Mouse (Mus musculus) hindlimb bud, embryonic 11.5 days (tissue): ENCODE data around the gene Gm12169.
"Not testable (repeated sequence)": the region's sequence is repeated elsewhere in the genome, so short reads cannot be mapped to it uniquely, and the experiment has no call there.

Experiments
- DNase-seq: peaks from one replicate; pipeline ENCODE4 v3.0.0-alpha.2; 2012; ENCODE audit warnings: low read depth, low spot score; ENCODE audit errors: extremely low spot score

Gm12169 gene

DNA sequence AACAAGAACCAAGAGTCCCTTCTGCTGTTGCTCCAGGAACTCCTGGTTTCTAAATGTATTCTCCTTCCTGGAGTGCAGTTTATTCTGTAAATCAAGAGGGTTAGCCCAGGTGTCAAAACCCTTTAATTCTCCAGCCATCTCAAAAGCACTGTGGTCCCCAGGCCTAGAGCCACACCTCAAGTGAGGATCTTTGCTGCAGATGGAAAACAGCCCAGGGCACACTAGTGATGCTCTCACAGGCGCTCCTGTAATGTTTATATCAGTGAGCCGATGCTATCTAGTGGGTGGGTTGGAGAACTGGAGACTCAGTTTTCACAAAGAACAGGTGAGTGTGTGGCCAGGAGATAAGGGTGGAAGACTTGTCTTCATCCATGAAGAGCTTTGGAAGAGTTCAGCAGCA is at the start of gene Gm12169:
Gene Gm12169, plus strand, starts transcription at position 301 of the 400 bp plus-strand sequence.
- no peak for DNase-seq

DNA sequence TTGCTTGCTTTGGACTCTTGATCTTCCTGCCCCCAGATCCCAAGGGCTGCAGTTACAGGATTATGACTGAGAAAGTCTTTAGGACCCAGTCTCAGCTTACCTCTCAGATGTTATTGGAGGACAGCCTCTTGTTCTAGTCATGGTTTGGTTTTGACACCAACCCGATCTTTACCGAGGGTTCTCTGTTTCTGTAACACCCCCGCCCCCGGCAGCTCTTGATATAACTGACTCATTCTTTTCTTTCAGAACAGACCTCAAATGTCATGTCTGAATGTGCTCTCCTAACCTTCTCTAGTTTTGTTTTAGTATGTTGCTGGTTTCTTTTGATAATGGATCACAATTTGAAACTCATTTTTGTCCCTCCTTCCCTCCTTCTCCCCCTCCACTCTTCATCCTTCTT is 49.8 kb upstream of the Gm12169 start:
- DNase-seq: no peak

DNA sequence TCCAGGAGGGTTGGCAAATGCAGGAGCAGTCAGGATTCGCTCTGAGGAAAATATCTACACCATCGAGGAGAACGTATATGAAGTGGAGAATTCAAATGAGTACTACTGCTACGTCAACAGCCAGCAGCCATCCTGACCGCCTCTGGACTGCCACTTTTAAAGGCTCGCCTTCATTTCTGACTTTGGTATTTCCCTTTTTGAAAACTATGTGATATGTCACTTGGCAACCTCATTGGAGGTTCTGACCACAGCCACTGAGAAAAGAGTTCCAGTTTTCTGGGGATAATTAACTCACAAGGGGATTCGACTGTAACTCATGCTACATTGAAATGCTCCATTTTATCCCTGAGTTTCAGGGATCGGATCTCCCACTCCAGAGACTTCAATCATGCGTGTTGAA is 44.7 kb upstream of the Gm12169 start:
- no peak for DNase-seq

DNA sequence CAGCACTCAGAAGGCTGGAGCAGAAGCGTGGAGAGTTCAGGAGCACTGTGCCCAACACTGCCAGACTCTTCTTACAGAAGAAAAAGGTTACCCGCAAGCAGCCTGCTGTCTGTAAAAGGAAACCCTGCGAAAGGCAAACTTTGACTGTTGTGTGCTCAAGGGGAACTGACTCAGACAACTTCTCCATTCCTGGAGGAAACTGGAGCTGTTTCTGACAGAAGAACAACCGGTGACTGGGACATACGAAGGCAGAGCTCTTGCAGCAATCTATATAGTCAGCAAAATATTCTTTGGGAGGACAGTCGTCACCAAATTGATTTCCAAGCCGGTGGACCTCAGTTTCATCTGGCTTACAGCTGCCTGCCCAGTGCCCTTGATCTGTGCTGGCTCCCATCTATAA is 43.5 kb upstream of the Gm12169 start:
- DNase-seq: no peak

DNA sequence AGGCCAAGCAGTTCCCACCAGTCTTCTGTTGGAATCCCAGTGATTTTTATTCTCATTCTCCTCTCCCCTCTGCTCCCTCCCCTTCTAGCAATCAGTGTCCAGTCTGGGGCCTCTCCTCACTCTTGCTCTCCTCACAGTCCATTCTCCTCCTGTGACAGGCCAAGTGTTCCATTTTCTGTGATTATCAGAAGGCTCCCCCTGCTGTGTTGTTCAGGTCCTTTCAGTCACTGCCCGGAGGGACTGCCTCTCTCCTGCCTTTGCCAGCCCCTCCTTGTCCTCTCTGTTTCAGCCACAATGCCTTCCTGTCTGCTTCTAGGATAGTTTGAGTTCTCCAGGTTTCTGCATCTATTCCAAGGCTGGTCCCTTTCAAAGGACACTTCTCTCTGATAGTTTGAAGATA is 35.8 kb upstream of the Gm12169 start:
- no peak for DNase-seq

DNA sequence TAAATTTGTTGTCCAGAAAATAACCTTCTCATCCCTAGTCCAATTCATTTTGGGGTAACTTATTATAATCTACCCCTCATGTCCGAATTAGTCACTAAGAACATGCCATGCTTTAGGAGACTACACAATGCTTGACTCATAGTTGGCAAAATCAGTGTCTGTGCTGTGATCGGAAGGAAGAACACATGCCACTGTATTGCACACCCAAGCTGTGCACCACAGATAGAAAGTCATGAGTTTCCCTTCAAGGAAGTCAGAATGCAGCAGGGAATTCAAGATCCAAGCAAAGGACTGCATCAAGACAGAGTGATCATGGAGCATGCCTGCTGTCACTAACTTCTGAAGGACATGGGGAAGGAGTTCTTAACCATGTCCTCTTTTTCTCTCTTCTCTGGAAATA is 35.4 kb upstream of the Gm12169 start:
- DNase-seq: no peak

DNA sequence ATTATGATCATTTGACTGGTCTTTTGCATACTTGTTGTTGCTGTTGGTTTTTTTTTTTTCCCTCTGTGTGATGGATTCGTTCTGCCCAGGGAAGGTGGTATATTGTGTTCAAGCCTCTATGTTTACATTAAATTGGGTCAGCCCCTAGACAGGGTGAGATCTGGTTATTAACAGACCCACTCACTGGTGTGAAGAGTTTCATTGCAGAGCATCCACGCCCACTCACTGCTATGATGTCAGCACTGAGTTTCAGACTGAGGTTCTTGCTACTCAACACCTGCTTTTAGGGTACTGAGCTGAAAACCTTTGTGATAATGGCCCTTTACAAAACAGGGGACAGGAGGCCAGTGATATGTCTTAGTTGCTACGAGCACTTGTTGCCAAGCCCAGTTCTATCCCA is 16.9 kb upstream of the Gm12169 start:
- DNase-seq: no peak

DNA sequence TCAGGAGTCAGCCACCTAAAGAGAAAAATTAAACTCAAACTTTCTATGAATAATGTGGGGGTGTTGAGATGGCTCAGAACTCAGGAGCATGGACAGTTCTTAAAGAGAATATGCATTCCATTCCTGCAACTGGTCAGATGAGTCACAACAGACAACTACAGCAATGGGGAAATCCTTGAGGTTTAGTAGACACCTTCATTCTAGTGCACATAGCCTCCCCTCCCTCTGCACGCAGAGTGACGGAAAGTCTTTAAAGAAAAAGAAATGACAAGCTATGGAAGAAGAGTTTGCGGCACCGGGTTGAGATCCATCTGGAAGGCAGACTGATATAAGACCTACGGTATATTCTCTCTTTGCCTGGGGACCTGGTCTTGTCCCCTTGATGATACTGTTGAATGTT is 14.1 kb upstream of the Gm12169 start:
- no peak for DNase-seq

DNA sequence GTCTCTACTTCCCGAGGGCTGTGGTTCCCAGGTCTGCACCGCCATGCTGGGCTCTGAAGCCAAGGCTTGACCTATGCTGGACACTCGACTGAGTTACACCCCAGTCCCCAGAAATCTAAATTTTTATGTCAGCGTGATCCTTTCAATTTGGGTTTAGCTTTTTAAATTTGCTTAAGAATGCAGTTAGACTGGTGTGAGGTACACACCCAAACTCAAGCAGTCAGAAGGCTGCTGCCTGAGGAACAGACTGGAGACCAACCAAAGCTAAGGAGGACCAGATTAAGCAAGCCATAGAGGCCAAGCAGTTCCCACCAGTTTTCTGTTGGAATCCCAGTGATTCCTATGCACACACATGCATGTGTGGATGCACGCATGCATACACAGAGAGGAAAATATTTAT is 2.7 kb upstream of the Gm12169 start:
- not testable (repeated sequence) for DNase-seq

DNA sequence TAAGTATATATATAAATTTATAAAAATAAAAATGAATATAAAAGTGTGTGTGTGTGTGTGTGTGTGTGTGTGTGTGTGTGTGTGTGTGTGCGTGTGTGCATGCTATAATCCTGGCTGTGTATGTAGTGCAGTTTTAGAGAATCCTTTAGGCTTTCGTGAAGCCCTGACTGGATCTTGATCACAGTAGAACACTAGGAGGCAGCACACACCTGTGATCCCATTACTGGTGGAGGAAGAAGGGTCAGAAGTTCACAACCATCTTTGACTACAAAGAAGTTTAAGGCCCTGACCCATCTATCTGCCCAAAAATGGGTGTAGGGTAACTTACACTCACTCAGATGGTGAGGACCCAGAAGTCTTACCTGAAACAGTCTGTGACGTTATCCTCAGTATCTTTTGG is 1.3 kb upstream of the Gm12169 start:
- no peak for DNase-seq

DNA sequence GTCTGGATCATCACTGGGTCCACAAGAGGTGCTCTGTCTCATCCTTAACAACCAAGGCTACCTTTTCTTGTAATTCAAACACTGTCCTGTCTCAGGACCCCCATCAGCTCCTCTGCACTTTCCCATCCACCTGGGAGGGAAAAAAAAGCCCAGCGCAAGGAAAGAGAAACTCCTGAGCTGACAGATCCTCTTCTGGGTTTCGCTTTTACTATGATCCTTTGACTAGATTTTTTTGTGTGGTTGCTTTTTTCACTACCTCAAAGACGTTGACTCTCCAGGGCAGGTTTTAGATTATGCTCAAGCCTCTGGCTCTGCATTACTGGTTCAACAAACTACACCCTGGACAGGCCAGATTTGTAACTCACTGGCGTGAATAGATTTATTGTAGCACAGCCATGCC is 6.1 kb downstream of the Gm12169 start:
- DNase-seq: no peak

DNA sequence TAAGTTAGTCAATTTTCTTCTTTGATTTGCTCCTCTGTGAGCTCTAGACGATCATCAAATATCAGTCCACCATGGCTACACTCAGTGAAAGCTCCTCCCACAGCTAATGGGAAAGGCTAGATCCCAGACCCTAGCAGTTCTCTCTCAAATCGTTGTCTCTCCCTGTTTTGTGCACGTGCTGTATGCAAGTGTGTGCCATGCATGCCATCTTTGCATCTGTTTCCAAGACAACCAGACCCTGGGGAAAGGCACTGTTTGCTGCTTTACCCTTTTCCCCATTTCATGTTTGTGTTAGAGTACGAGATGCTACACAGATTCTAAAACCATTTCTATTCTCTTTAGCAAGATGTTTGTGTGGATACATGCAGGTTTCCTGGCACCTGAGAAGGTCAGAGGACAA is 13.0 kb downstream of the Gm12169 start:
- no peak for DNase-seq

DNA sequence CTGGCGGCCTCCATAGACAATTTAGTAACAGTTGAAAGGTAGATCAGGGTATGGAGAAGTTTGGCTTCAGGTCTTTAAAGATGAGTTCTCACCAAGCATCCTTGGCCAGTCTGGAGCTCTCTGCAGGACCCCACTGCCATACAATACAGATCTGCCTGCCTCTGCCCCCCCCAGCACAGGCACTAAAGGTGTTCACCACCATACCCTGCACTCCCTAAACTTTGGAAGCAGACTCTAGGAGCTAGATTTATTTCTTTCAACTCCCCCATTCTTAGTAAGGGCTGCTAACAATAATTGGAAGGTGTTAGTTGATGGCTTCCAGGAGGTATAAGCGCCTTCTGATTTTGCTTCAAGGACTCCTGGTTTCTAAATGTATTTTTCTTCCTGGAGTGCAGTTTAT is 19.5 kb downstream of the Gm12169 start:
- DNase-seq: no peak

DNA sequence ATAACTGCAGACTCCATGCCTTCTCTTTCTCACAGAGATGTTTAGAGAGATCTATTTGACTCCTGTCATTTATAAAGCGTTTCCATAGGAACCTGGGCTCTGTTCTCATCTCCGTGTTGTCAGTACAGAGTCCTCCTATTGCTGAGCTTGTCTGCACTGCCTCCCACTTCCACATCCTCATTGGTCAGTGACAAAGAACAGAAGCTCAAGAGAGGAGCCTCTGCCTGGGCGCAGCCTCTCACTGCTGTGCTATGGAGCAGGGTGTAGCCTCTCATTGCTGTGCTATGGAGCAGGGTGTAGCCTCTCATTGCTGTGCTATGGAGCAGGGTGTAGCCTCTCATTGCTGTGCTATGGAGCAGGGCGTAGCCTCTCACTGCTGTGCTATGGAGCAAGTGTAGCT is 25.7 kb downstream of the Gm12169 start:
- no peak for DNase-seq

DNA sequence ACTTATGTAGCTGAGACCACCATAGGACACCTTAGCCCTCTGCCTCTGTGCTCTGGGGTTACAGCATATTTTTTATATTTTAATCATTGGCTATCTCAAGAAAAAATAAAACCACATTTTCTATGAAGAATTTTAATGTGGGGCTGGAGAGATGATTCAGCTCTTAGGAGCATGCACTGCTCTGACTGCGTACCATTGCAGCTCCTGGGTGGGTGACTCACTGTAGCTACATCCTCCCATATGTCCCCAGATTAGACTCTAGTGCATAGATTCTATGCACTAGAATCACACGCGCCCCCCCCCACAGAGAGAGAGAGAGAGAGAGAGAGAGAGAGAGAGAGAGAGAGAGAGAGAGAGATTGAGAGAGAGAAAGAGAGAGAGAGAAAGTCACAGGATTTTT is 28.7 kb downstream of the Gm12169 start:
- DNase-seq: no peak

DNA sequence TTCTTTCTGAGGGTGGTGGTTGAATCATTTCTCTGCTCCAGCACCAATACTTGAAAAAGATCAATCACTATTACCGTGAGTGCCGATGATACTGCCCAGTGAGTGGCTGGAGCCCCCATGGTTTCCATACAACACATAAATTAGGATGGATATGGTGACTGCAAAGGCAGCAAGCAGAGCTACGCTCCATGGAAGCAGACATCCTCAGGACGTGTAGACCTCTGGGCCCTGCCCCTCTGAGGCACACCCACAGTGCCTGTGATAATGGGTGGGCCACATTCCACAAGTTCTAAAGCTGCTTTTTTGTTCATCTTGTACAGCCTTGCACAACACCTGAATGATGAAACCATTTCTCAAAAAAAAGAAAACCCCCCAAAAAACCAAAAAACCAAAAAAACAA is 37.1 kb downstream of the Gm12169 start:
- DNase-seq: no peak

DNA sequence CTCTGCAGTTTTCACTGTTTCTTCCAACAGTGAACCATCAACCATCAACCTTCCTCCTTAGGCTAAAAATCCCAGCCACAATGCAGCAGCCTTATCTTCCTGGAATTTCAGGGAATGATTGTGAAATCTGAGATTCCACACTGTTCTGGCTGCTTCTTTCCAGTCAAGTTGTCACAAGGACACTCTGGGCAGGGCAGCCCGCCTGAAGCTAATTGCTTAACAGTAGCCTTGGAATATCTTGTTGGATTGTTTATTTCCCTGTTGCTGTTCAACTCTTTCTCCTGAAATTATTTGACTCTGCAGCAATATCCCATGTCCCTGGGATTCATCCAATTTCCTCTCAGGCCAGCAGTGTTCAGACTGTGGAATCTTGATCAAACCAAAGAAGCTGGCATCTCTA is 40.7 kb downstream of the Gm12169 start:
- DNase-seq: no peak

DNA sequence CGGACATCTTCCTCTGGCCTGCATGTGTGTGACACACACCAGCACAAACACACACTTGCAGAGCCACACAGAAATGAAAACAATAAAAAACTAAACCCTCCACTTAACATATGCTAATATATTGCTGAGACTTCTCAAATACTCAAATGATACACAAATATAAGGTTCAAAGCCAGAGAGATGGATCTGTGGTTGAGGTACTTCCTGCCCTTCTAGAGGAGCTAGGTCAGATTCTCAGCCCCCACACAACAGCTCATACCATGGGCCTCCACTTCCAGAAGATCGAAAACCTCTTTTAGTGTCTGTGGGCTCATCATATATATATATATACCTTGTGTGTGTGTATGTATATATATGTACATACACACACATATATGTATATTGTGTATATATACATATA is 42.0 kb downstream of the Gm12169 start:
- no peak for DNase-seq

DNA sequence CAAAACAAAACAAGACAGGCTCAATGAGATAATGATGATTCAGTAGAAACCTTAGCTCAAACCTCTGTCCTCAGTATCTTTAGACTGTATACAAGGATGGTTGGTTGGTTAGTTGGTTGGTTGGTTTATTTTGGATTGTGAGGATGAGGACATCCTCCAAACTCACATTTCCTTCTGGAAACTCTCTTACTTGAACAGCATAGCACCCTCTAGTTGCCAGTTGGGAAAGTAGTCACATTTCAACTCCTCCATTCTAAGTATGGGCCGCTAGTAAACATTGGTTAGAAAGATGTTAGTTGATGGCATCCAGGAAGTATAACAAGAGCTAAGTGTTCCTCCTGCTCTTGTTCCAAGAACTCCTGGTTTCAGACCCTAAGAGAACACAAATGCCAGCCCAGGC is 45.1 kb downstream of the Gm12169 start:
- no peak for DNase-seq

DNA sequence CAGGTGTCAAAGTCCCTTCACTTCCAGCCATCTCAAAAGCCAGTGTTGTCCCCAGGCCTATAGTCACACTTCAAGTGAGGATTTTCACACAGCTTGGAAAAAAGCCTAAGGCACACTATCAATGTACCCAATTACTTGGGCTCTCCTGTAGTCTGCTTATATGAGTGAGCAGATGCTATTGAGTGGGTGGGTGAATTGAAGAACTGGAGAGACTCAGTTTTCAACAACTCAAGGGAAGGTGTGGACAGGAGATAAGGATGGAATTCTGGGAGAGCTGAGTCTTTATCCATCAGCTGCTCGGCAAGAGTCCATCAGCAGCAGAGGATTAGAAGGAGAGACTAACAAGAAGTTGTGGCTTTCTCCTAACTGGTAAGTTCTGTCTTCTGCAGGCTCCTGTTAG is 47.3 kb downstream of the Gm12169 start, which contains the start of gene BC053393:
Gene BC053393, plus strand, starts transcription at position 210 of the 400 bp plus-strand sequence.
- no peak for DNase-seq

DNA sequence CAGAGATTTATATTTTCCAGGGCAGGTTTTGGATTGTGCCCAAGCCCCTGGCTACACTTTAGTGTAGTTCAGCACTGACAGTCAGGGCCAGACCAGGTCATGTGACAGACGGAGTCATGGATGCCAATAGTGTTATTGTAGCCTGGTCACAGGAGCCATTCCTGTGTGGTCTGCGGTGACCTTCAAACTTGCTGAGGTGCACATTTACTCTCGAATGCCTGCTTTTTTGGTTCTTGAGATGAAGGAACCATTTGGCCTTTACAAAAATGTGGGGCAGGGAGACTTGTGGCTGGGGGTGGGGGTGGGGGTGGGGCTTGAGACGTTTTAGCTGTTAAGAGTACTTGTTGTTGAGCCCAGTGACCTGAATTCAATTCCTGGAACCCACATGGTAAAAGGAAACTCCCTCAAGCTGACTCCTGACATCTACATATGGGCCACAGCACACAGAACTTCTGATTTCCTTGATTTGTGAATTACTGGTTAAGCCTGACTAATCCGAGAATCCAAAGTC is 54.8 kb downstream of the Gm12169 start:
- no peak for DNase-seq

DNA sequence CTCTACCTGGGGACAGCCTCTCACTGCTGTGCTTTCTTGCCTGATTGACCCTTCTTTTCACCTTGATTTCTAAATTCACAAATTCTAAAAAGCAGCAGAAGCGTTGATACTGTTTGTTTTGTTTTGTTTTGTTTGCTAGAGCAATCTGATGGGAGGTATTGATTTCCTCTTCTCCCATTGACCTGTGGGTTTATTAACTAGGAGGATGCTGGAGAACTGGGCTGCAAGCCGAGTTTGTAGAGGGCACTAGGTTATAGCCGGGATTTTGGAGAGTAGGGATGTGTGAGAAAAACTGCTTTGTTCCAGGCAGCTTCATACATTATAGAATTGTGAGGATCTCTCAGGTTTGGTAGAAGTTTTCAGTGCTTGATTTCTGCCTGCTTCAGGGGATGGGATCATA is 56.4 kb downstream of the Gm12169 start:
- no peak for DNase-seq

DNA sequence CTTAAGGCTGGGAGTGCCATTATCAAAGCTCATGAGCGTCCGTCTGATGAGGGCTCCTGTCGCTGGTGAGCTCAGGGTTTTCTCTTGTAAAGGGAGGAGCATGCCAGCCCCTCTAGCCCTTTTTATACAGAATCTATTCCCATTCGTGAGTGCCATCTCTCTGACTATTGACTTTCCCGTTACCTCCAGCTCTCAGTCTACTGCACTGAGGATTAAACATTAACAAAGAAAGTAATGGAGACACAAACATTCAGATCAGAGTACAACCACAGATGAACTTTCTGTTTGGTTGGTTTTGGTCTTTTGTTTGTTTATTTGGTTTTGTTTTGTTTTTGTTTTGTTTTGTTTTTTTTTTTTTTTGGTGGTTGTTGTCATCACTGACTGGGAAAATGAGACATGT is 58.7 kb downstream of the Gm12169 start:
- no peak for DNase-seq
